Mouse (Mus musculus): Measurements from ENCODE around the gene Rag2. TPM values are rescaled to one million over a fixed set of nuclear protein-coding genes. Genes with fewer than 3 reads are reported as not detected.

Rag2 gene
- polyA plus RNA-seq, 1 experiment from 2014 or later: not detected

GRCm38 (mm10) chr2:101639840-101640350 lies 15.4 kb downstream of the Rag2 start:
- Histone ChIP-seq H3K9me3 (no peaks in the 10 kb centered on the region), H3K4me3 (no peak overlapping the region), H3K27me3 (ENCODE audit: insufficient read depth, poor library complexity, severe bottlenecking) (no peaks in the 10 kb centered on the region), H3K27ac (no peak overlapping the region), H3K36me3 (no peaks in the 10 kb centered on the region), H3K4me1 (no peaks in the 10 kb centered on the region)
- WGBS: 79% methylated on average over 3 of the region's 3 CpGs
- DNase-seq (ENCODE audit: low spot score): no peak

DNA sequence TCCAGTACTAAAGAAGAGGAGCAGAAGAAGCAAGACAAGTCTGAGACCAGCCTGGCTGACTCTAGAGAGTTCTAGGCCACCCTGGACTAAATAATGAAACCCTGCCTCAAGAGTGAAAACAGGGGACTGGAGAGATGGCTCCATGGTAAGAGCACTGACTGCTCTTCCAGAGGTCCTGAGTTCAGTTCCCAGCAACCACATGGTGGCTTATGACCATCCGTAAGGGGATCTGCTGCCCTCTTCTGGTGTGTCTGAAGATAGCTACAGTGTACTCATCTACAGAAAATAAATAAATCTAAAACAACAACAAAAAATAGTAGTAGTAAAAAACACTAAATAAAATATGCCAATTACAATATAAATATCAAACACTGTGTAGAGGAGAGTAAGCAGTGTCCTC lies 21.3 kb downstream of the Rag2 start:
- 74% methylated on average over 1 of the region's 1 CpGs for WGBS
- H3K27ac ChIP-seq: no peak overlapping the region
- no peaks in the 10 kb centered on the region for H3K36me3 ChIP-seq
- no peak for DNase-seq (ENCODE audit: low spot score)
- H3K4me3 ChIP-seq: no peak overlapping the region
- no peaks in the 10 kb centered on the region for H3K27me3 ChIP-seq (ENCODE audit: insufficient read depth, poor library complexity, severe bottlenecking)
- no peaks in the 10 kb centered on the region for H3K9me3 ChIP-seq
- H3K4me1 ChIP-seq: no peaks in the 10 kb centered on the region; the same call in 1 of the 2 replicates

DNA sequence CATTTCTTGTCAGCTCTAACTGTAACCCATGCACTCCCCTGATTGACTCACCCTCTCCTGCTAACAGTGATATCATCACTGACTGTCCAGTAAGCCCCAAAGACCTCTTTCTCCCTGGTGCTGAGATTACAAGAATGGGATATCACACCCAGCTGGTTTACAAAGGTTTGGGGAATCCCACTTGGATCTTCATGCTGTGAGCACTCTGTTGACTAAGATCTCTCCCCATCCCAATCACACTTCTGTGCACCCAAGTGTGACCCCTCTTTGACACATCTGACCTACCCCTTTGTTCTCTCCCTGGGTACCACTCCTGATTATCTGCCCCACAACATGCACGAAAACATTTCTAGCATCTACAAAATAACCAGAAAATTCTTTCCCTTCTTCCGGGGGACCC lies 23.8 kb downstream of the Rag2 start:
- H3K9me3 ChIP-seq: no peaks in the 10 kb centered on the region
- peaks cover 4% of the 10 kb centered on the region; the same call in 1 of the 2 replicates for H3K4me1 ChIP-seq
- no peak overlapping the region for H3K4me3 ChIP-seq
- H3K36me3 ChIP-seq: no peaks in the 10 kb centered on the region
- H3K27me3 ChIP-seq (ENCODE audit: insufficient read depth, poor library complexity, severe bottlenecking): no peaks in the 10 kb centered on the region
- WGBS: 81% methylated on average over 2 of the region's 2 CpGs
- no peak for DNase-seq (ENCODE audit: low spot score)
- no peak overlapping the region for H3K27ac ChIP-seq

DNA sequence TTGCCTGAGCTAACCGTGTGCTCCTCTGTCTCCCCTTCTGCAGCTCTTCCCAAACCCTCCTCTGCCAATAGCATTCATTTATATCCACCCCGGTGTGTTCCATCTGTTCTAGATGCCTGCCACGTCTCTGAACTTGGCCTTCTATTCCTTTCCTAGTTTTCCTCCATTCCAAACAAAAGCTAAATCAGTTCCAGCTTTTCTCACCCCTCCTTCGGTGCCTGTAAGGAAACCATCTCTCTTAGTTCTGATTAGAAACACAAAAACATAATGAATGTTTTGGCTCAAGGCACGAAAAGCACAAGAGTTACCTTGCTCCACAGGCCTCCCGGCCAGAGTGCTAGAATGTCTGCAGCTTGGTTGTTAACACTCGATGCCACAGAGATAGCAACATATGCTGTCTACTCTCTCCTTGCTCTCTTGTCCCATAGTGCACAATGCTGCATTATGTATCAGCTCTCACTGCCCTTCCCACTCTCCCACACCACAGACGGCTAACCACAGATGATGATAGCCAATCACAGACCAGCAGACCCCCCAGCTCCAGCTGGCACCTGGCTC lies 24.7 kb downstream of the Rag2 start, which contains the start of the genes Rag1 and B230118H07Rik:
TSS of gene Rag1 (minus strand) at position 388 of the 558 bp plus-strand sequence.
TSS of gene B230118H07Rik (minus strand) at position 419 of the 558 bp plus-strand sequence.
- WGBS: 40% methylated on average over 8 of the region's 8 CpGs
- H3K4me3 ChIP-seq: no peak within 1 kb of the TSS
- DNase-seq (ENCODE audit: low spot score): no peak

GRCm38 (mm10) chr2:101650446-101650845 lies 25.9 kb downstream of the Rag2 start:
- H3K36me3 ChIP-seq: no peaks in the 10 kb centered on the region
- H3K27me3 ChIP-seq (ENCODE audit: insufficient read depth, poor library complexity, severe bottlenecking): no peaks in the 10 kb centered on the region
- no peak overlapping the region for H3K4me3 ChIP-seq
- WGBS: 69% methylated on average over 1 of the region's 1 CpGs
- H3K4me1 ChIP-seq: peaks cover 4% of the 10 kb centered on the region; the same call in 1 of the 2 replicates
- H3K27ac ChIP-seq: no peak overlapping the region
- H3K9me3 ChIP-seq: no peaks in the 10 kb centered on the region
- no peak for DNase-seq (ENCODE audit: low spot score)

More for the DNA sequence above, 24.7 kb downstream of the Rag2 start, which contains the start of the genes Rag1 and B230118H07Rik:
- Histone ChIP-seq H3K27me3 (ENCODE audit: insufficient read depth, poor library complexity, severe bottlenecking) (no peaks in the 10 kb centered on the region), H3K36me3 (no peaks in the 10 kb centered on the region), H3K27ac (no peak within 1 kb of the TSS), H3K4me1 (peaks cover 4% of the 10 kb centered on the region; the same call in 1 of the 2 replicates), H3K9me3 (no peaks in the 10 kb centered on the region)

DNA sequence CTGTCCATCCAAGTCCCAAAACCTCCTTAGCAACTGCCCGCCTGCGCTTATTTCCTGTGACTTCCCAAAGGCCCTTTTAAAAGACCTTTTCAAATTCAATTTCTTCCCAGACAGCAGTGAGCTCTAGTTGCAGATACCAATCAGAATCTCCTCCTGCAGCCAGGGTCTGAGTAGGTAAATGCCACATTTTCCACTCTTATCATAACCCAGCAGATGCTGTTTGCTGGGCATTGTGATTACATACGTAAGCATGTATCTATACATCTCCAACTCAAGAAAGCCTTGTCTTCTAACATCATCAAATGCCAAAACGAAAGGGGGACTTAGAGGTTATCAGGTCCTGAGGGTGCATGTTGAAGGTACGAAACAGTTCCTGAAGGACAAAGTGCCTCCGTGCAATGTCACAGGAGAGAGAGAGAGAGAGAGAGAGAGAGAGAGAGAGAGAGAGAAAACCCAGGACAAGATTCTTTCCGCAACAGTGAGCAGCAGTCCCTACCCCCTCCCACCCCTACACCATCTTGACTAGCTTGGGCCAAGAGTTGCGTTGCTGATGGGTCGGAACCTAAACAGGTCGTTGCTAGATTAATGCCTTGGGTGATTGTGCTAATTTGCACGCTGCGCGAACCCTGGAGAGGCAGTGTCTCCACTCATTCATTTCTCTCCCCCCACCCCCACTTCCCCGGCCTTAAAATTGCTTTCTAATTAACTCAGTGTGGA lies 27.8 kb downstream of the Rag2 start:
- no peak for DNase-seq (ENCODE audit: low spot score)
- Histone ChIP-seq H3K4me3 (peak overlapping the region; percentile 52), H3K4me1 (peaks cover 4% of the 10 kb centered on the region; the same call in 1 of the 2 replicates), H3K27ac (no peak overlapping the region), H3K27me3 (ENCODE audit: insufficient read depth, poor library complexity, severe bottlenecking) (no peaks in the 10 kb centered on the region), H3K36me3 (no peaks in the 10 kb centered on the region), H3K9me3 (no peaks in the 10 kb centered on the region)
- WGBS: 39% methylated on average over 14 of the region's 14 CpGs

GRCm38 (mm10) chr2:101652921-101653597 lies 28.5 kb downstream of the Rag2 start:
- WGBS: 16% methylated on average over 14 of the region's 14 CpGs
- no peaks in the 10 kb centered on the region for H3K27me3 ChIP-seq (ENCODE audit: insufficient read depth, poor library complexity, severe bottlenecking)

GRCm38 (mm10) chr2:101660536-101660935 lies 36.0 kb downstream of the Rag2 start:
- H3K9me3 ChIP-seq: no peaks in the 10 kb centered on the region
- WGBS: 77% methylated on average over 2 of the region's 2 CpGs
- H3K4me3 ChIP-seq: no peak overlapping the region
- no peak for DNase-seq (ENCODE audit: low spot score)
- H3K36me3 ChIP-seq: no peaks in the 10 kb centered on the region
- H3K4me1 ChIP-seq: no peaks in the 10 kb centered on the region
- H3K27me3 ChIP-seq (ENCODE audit: insufficient read depth, poor library complexity, severe bottlenecking): no peaks in the 10 kb centered on the region
- no peak overlapping the region for H3K27ac ChIP-seq

More at GRCm38 (mm10) chr2:101652921-101653597, 28.5 kb downstream of the Rag2 start:
- no peak for DNase-seq (ENCODE audit: low spot score)
- Histone ChIP-seq H3K4me3 (peak overlapping the region; percentile 52), H3K36me3 (no peaks in the 10 kb centered on the region), H3K4me1 (peaks cover 4% of the 10 kb centered on the region; the same call in 1 of the 2 replicates), H3K27ac (no peak overlapping the region), H3K9me3 (no peaks in the 10 kb centered on the region)

GRCm38 (mm10) chr2:101665058-101665702 lies 40.7 kb downstream of the Rag2 start:
- Histone ChIP-seq H3K9me3 (no peaks in the 10 kb centered on the region), H3K4me1 (no peaks in the 10 kb centered on the region), H3K27me3 (ENCODE audit: insufficient read depth, poor library complexity, severe bottlenecking) (no peaks in the 10 kb centered on the region), H3K27ac (no peak overlapping the region), H3K36me3 (no peaks in the 10 kb centered on the region), H3K4me3 (no peak overlapping the region)
- peak; percentile 85 for DNase-seq (ENCODE audit: low spot score)
- 21% methylated on average over 9 of the region's 9 CpGs for WGBS

GRCm38 (mm10) chr2:101665703-101666092 lies 41.2 kb downstream of the Rag2 start:
- H3K9me3 ChIP-seq: no peaks in the 10 kb centered on the region
- no peak for DNase-seq (ENCODE audit: low spot score)

GRCm38 (mm10) chr2:101668751-101669150 lies 44.2 kb downstream of the Rag2 start:
- no peak overlapping the region for H3K4me3 ChIP-seq
- WGBS: 67% methylated on average over 3 of the region's 3 CpGs
- H3K9me3 ChIP-seq: no peaks in the 10 kb centered on the region
- H3K27me3 ChIP-seq (ENCODE audit: insufficient read depth, poor library complexity, severe bottlenecking): no peaks in the 10 kb centered on the region
- H3K4me1 ChIP-seq: no peaks in the 10 kb centered on the region
- H3K36me3 ChIP-seq: no peaks in the 10 kb centered on the region
- H3K27ac ChIP-seq: no peak overlapping the region
- no peak for DNase-seq (ENCODE audit: low spot score)

More at GRCm38 (mm10) chr2:101665703-101666092, 41.2 kb downstream of the Rag2 start:
- H3K4me3 ChIP-seq: no peak overlapping the region
- H3K4me1 ChIP-seq: no peaks in the 10 kb centered on the region
- H3K27me3 ChIP-seq (ENCODE audit: insufficient read depth, poor library complexity, severe bottlenecking): no peaks in the 10 kb centered on the region
- H3K27ac ChIP-seq: no peak overlapping the region
- H3K36me3 ChIP-seq: no peaks in the 10 kb centered on the region
- 89% methylated on average over 3 of the region's 3 CpGs for WGBS

DNA sequence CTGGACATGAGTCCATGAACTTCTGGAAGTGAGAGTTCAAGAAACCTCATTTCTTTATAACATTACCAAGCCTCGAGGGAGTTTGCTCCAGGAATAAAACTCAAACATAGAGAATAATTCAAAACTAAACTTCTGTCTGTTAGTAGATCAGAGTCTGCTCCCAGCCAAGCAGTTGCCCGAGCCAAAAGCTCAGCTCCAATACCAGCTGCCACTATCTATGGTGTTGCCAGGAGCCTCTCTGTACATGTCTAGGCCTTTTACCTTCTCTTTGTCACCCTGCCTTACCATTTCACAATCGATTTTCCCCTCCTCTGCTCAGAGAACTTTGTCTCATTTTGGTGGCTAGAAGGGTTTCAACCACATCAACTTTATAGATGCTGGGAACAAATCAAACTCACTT lies 49.0 kb downstream of the Rag2 start:
- Histone ChIP-seq H3K27me3 (ENCODE audit: insufficient read depth, poor library complexity, severe bottlenecking) (no peaks in the 10 kb centered on the region), H3K4me1 (no peaks in the 10 kb centered on the region), H3K36me3 (no peaks in the 10 kb centered on the region), H3K9me3 (no peaks in the 10 kb centered on the region), H3K27ac (no peak overlapping the region), H3K4me3 (no peak overlapping the region)
- DNase-seq (ENCODE audit: low spot score): no peak
- WGBS: 67% methylated on average over 3 of the region's 3 CpGs

All from heart, embryonic 10.5 days (tissue).